Comparison of ENCODE assay signal across 8 mouse cellular contexts in the genomic region with DNA sequence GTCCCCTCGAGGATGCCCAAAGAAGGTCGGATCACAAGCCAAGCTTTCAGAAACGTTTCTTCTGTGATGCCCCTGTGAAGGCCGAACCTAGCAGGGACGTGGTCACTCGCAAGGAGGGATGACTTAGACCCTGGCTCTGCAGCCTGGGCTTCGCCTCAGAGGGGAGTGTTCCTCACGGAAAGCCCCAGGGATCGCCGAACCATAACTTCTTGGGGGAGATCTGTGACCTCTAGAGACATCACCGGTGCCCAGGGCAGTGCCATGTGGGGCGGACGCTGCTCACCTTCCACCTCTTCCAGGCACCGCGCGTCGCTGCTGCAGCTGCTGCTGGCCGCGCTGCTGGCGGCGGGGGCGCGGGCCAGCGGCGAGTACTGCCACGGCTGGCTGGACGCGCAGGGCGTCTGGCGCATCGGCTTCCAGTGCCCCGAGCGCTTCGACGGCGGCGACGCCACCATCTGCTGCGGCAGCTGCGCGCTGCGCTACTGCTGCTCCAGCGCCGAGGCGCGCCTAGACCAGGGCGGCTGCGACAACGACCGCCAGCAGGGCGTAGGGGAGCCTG. TPM values are rescaled to one million over a fixed set of nuclear protein-coding genes. Genes with fewer than 3 reads are reported as not detected.
DNase-seq lines count a peak whose midpoint lies in the region; ATAC-seq and TF ChIP-seq lines count a peak whose summit lies in the region.

No protein-coding gene starts in this region.

- peak overlapping the region; percentile 46 for H3K9ac ChIP-seq in ES-Bruce4 (ENCODE audit: low read depth, poor library complexity, severe bottlenecking)
- peak overlapping the region; percentile 77 for H3K9ac ChIP-seq in embryonic facial prominence, embryonic 13.5 days
- H3K9ac ChIP-seq in liver, embryonic 11.5 days (ENCODE audit: low read depth, low read length): peak overlapping the region; percentile 40

- H3K4me1 ChIP-seq in ES-Bruce4 (ENCODE audit: control insufficient read depth, insufficient read depth, low read length): peaks cover 2% of the 10 kb centered on the region
- H3K4me1 ChIP-seq in embryonic facial prominence, embryonic 13.5 days: peaks cover 34% of the 10 kb centered on the region
- H3K4me1 ChIP-seq in hindbrain, embryonic 10.5 days (replicated peaks): peaks cover 42% of the 10 kb centered on the region
- 0 out of 2 replicates have a peak, but pooled peaks cover 3% of the 10 kb centered on the region for H3K4me1 ChIP-seq in liver, embryonic 11.5 days (replicated peaks; ENCODE audit: control insufficient read depth, insufficient read depth, low read length)
- peaks cover 16% of the 10 kb centered on the region for H3K4me1 ChIP-seq in olfactory bulb, adult 2 months (ENCODE audit: control insufficient read depth, insufficient read depth, low read length)

- ATAC-seq in frontal cortex, adult (ENCODE audit: low TSS enrichment): peak; percentile 17; the same call in 1 of the 2 replicates
- no peak for ATAC-seq in embryonic facial prominence, embryonic 13.5 days (ENCODE audit: insufficient number of reproducible peaks, insufficient read depth, low FRiP score, low TSS enrichment, low read depth)
- no peak; the same call in 1 of the 2 replicates for ATAC-seq in liver, embryonic 11.5 days (replicated peaks; ENCODE audit: low FRiP score)
- no peak for ATAC-seq in activated CD4-positive, CD25-positive, alpha-beta regulatory T cell, adult 4 months

- under 1% methylated on average over 51 of the region's 51 CpGs for WGBS in embryonic facial prominence, embryonic 13.5 days
- WGBS in hindbrain, embryonic 10.5 days: under 1% methylated on average over 51 of the region's 51 CpGs
- WGBS in liver, embryonic 11.5 days: under 1% methylated on average over 50 of the region's 51 CpGs
- WGBS in olfactory bulb, adult 2 months: under 1% methylated on average over 51 of the region's 51 CpGs

- no peak overlapping the region for H3K27ac ChIP-seq in ES-Bruce4 (ENCODE audit: insufficient read depth, low read length)
- H3K27ac ChIP-seq in embryonic facial prominence, embryonic 13.5 days: peak overlapping the region; percentile 39; the same call in 1 of the 2 replicates
- H3K27ac ChIP-seq in hindbrain, embryonic 10.5 days: peak overlapping the region; percentile 87
- H3K27ac ChIP-seq in liver, embryonic 11.5 days (ENCODE audit: low read depth, low read length): no peak overlapping the region
- H3K27ac ChIP-seq in olfactory bulb, adult 2 months (ENCODE audit: insufficient read depth, low read depth, low read length): peak overlapping the region; percentile 17; the same call in 1 of the 2 replicates

- TF ChIP-seq EP300 in ES-Bruce4 (IDR thresholded peaks at IDR 0.05; ENCODE audit: insufficient read depth, low read depth, low read length): no peak

- no peaks in the 10 kb centered on the region; the same call in 1 of the 2 replicates for H3K27me3 ChIP-seq in ES-Bruce4 (ENCODE audit: control insufficient read depth, insufficient read depth, low read length, poor library complexity, severe bottlenecking)
- H3K27me3 ChIP-seq in embryonic facial prominence, embryonic 13.5 days: peaks cover 45% of the 10 kb centered on the region
- H3K27me3 ChIP-seq in hindbrain, embryonic 10.5 days (ENCODE audit: insufficient read depth, poor library complexity, severe bottlenecking): peaks cover 78% of the 10 kb centered on the region
- peaks cover 33% of the 10 kb centered on the region for H3K27me3 ChIP-seq in liver, embryonic 11.5 days (replicated peaks; ENCODE audit: control insufficient read depth, insufficient read depth, low read length)

- H3K9me3 ChIP-seq in ES-Bruce4 (replicated peaks; ENCODE audit: control insufficient read depth, insufficient read depth, low read length, poor library complexity, severe bottlenecking): no peaks in the 10 kb centered on the region
- H3K9me3 ChIP-seq in embryonic facial prominence, embryonic 13.5 days: no peaks in the 10 kb centered on the region
- H3K9me3 ChIP-seq in hindbrain, embryonic 10.5 days: no peaks in the 10 kb centered on the region
- no peaks in the 10 kb centered on the region for H3K9me3 ChIP-seq in liver, embryonic 11.5 days (ENCODE audit: control insufficient read depth, low read length)

- no peak for TF ChIP-seq POLR2A in ES-Bruce4 (IDR thresholded peaks at IDR 0.05; ENCODE audit: insufficient read depth, low read length)
- no peak for TF ChIP-seq POLR2A in olfactory bulb, adult 2 months (IDR thresholded peaks at IDR 0.05; ENCODE audit: insufficient read depth, low read depth, low read length)

- no peak for DNase-seq in frontal cortex, postnatal 25 days (ENCODE audit: low spot score in 2 of 2)
- DNase-seq in hindbrain, embryonic 10.5 days (ENCODE audit: low spot score): peak; percentile 77
- DNase-seq in liver, embryonic 11.5 days (ENCODE audit: low spot score): peak; percentile 58

- TF ChIP-seq CTCF in ES-Bruce4 (IDR thresholded peaks at IDR 0.05; ENCODE audit: low read depth, low read length): no peak
- 0 out of 2 replicates have a peak, but pooled peaks have one; percentile 13 for TF ChIP-seq CTCF in olfactory bulb, adult 2 months (IDR thresholded peaks at IDR 0.05; ENCODE audit: insufficient read depth, low read depth, low read length)

- H3K4me2 ChIP-seq in embryonic facial prominence, embryonic 13.5 days: peak overlapping the region; percentile 83
- H3K4me2 ChIP-seq in liver, embryonic 11.5 days: peak overlapping the region; percentile 76

- H3K4me3 ChIP-seq in ES-Bruce4 (ENCODE audit: low read depth, low read length): peak overlapping the region; percentile 60
- peak overlapping the region; percentile 62 for H3K4me3 ChIP-seq in embryonic facial prominence, embryonic 13.5 days
- H3K4me3 ChIP-seq in hindbrain, embryonic 10.5 days: peak overlapping the region; percentile 72
- H3K4me3 ChIP-seq in liver, embryonic 11.5 days (ENCODE audit: low read depth, low read length): peak overlapping the region; percentile 59
- H3K4me3 ChIP-seq in olfactory bulb, adult 2 months (ENCODE audit: insufficient read depth, low read depth, low read length): peak overlapping the region; percentile 66

- no peaks in the 10 kb centered on the region for H3K36me3 ChIP-seq in ES-Bruce4 (ENCODE audit: control insufficient read depth, insufficient read depth, low read length, poor library complexity, severe bottlenecking)
- H3K36me3 ChIP-seq in embryonic facial prominence, embryonic 13.5 days: peaks cover 8% of the 10 kb centered on the region
- peaks cover 9% of the 10 kb centered on the region for H3K36me3 ChIP-seq in hindbrain, embryonic 10.5 days
- H3K36me3 ChIP-seq in liver, embryonic 11.5 days (ENCODE audit: control insufficient read depth, insufficient read depth, low read length): no peaks in the 10 kb centered on the region

RNA-seq across cellular contexts. Expression of gene Shisa2, which starts 0.8 kb away (rescaled TPM):
- polyA plus RNA-seq in ES-Bruce4 (2011; ENCODE audit: insufficient read depth, insufficient read length, low read depth, missing spikeins): 2.3 and 2.5 TPM in 2 replicates
- polyA plus RNA-seq in embryonic facial prominence, embryonic 13.5 days (2015; fragmentation: Nextera tagmentation; extraction: Ambion mirVana): 9.4 and 10.0 TPM in 2 replicates
- polyA plus RNA-seq in hindbrain, embryonic 10.5 days (2016; fragmentation: Nextera tagmentation; extraction: Ambion mirVana): 15.0 and 17.1 TPM in 2 replicates
- polyA plus RNA-seq in liver, embryonic 11.5 days (2014; fragmentation: Nextera tagmentation; extraction: Ambion mirVana): 5.2 and 5.4 TPM in 2 replicates
- not detected in 2 replicates for polyA plus RNA-seq in olfactory bulb, adult 2 months (2012; ENCODE audit: insufficient read depth, insufficient read length, low replicate concordance, missing spikeins)
- polyA plus RNA-seq in activated CD4-positive, CD25-positive, alpha-beta regulatory T cell, adult 4 months (2017; shearing (Covaris generic)): under 1 TPM in 1 of 2 experiments, not detected in 1; 0.15 TPM

RNA-seq across cellular contexts. Expression of gene Cdadc1, which starts 28.1 kb away (rescaled TPM):
- 14.2 and 17.8 TPM in 2 replicates for polyA plus RNA-seq in ES-Bruce4 (2011; ENCODE audit: insufficient read depth, insufficient read length, low read depth, missing spikeins)
- 29.5 and 38.6 TPM in 2 replicates for polyA plus RNA-seq in embryonic facial prominence, embryonic 13.5 days (2015; fragmentation: Nextera tagmentation; extraction: Ambion mirVana)
- 23.5 and 26.3 TPM in 2 replicates for polyA plus RNA-seq in hindbrain, embryonic 10.5 days (2016; fragmentation: Nextera tagmentation; extraction: Ambion mirVana)
- polyA plus RNA-seq in liver, embryonic 11.5 days (2014; fragmentation: Nextera tagmentation; extraction: Ambion mirVana): 25.8 and 30.0 TPM in 2 replicates
- polyA plus RNA-seq in olfactory bulb, adult 2 months (2012; ENCODE audit: insufficient read depth, insufficient read length, low replicate concordance, missing spikeins): not detected in 2 replicates
- polyA plus RNA-seq in activated CD4-positive, CD25-positive, alpha-beta regulatory T cell, adult 4 months (2017; shearing (Covaris generic)): 10 to 100 TPM; 33.9 to 58.8 TPM

Comparison
In these comparisons a context has a peak if more than half of its experiments do, and no peak if none do; other contexts are left out.
1. DNase-seq: peak in hindbrain, embryonic 10.5 days (single experiment) and liver, embryonic 11.5 days (single experiment); none in frontal cortex, postnatal 25 days (0 of 2).
2. H3K27ac ChIP-seq: peak in embryonic facial prominence, embryonic 13.5 days (single experiment), hindbrain, embryonic 10.5 days (single experiment) and olfactory bulb, adult 2 months (single experiment); none in ES-Bruce4 (single experiment) and liver, embryonic 11.5 days (single experiment).
3. Peak in every context shown above with its lines, with median percentiles within 50 percentile points of each other: H3K4me3 ChIP-seq and H3K9ac ChIP-seq.